Mouse (Mus musculus) mesoderm, embryonic 11.5 days (tissue): Measurements from ENCODE around the gene Myo7a.
A peak's percentile ranks its signal among the peaks of the same experiment; 100 is the strongest.

Experiments
- DNase-seq: peaks from one replicate; pipeline ENCODE4 v3.0.0-alpha.2; 2012; ENCODE audit warnings: low read depth, low spot score

Gene Myo7a

GRCm38 (mm10) chr7:98142648-98143047 lies 23.3 kb upstream of the Myo7a start:
- DNase-seq = no peak

GRCm38 (mm10) chr7:98142247-98142646 lies 22.9 kb upstream of the Myo7a start:
- no peak for DNase-seq

DNA sequence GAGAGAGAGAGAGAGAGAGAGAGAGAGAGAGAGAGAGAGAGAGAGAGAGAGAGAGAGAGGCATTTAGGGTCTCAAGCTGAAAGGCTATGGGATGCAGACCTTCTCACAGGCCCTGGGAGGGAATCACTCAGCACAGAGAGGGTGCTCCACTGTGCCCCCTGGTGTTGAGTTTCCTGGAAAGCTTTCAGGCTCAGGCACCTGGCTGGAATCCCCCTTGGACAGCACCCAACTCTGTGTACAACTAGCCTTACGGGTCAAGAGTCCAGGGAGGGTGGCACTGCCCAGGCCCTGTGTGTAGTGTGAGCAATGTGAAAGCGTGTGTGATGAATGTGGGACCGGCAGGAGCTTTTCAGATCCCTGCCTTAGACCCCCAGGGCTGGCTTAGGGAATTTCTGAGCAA lies 21.9 kb upstream of the Myo7a start:
- DNase-seq = no peak

DNA sequence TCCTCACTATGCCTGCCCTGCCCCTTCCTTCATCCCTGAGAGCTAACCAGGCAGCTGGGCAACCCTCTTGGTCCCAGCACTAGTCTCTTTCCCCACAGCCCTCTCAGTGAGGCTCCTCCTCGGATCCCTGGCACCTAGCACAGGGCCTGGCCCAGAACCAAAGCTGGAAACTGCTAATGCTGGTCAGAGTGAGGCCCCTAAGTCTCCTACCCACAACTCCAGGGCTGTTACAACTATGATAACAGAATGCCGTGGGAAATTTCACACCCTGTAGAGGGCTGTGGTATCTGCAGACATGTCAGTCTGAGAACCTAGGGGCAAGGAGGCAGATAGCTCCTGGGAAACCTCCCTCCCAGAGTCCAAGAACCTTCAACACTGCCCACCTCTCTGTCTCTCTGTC lies 21.3 kb upstream of the Myo7a start:
- no peak for DNase-seq

DNA sequence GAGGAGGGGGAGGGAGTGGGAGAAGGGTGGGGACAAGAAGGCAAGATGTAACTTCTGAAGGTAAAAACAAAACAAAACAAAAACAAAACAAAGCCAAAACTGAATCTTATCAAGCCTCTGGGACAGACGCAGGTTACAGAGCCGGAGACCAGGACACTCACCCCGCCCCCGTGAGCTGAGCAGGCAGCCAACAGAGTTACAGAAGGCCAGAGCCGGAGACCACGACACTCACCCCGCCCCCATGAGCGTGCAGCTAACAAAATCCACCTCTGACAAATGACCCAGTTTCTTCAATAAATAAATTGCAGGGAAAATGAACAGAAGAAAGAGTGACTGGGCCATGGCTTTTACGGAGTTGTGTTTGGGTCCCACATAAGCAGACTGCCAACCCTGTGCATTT lies 19.9 kb upstream of the Myo7a start:
- no peak for DNase-seq

GRCm38 (mm10) chr7:98137995-98138394 lies 18.7 kb upstream of the Myo7a start:
- no peak for DNase-seq

DNA sequence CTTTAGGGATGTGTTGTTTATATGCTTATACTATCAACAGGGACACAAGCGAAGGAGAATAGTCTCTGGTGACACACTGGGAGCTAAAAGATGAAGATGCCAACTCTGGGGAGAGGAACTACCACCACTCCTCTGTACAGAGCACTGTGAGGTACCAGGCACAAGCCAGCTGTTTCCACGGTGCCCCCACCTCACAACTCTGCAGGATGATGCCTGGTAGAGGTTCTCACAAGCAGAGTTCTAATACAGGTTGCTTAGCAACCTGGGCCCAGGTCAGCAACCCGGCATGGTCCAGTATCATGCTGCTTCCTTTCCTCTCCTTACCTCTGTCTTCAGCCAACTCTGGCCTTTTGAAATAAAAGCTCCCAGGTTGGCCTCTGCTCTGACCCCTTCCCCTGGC lies 18.3 kb upstream of the Myo7a start:
- no peak for DNase-seq

- DNase-seq = no peak
These were observed 12.4 kb upstream of the Myo7a start for GRCm38 (mm10) chr7:98131751-98132150.

- no peak for DNase-seq
These were observed 6.1 kb upstream of the Myo7a start for GRCm38 (mm10) chr7:98125473-98125872.

- DNase-seq = no peak
These were observed 5.4 kb upstream of the Myo7a start for GRCm38 (mm10) chr7:98124701-98125100.

- no peak for DNase-seq
These were observed 2.3 kb upstream of the Myo7a start for GRCm38 (mm10) chr7:98121673-98122072.

DNA sequence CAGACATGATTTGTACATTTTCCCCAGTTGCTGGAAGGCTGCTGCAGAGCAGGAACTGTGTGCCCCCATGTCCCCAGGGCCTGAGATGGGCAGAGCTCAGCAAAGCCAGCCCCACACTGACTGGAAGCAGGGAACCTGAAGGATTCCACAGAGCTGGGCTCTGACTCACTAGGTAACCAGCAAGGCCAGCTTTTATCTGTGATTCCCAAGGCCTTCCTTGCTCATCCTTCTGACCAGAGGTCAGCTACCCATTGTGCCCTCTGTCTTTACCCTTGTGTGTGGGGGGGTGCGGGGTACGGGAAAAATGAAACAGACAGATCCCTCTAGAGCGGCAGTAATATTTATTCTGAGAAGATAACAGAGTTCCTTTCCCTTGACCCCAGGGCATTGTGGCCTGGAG lies 1.9 kb upstream of the Myo7a start:
- DNase-seq = no peak

DNA sequence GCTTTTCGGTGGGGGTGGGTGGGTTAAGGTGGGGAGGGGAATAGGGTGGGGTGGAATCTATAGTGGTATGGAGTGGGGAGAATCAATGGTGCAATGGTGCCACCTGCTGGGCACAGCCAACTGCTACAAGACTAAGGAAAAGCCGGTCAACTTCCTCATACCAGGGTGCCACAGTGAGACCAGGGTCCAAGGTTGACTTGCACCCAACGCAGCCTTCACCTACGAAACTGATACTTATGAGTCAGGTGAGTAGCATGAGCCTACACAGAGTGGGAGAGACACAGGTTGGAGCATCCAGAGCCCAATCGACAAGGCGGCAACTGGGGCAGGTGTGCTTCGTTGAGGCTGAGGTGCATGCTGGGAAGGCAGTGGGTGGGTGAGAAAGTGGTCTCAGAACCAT lies 1.0 kb upstream of the Myo7a start:
- peak; percentile 82 for DNase-seq

DNA sequence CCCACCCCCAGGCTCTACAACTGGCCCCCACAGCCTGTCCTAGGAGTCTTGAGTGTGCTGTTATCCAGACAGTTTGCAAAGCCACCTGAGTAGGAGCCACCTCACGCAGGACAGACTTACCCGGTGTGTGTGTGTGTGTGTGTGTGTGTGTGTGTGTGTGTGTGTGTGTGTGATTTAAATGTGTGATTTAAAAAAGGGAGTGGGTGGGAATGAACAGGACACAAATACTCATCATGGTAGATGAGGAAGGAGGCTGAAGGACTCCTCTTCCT lies 573 bp upstream of the Myo7a start:
- DNase-seq = no peak

GRCm38 (mm10) chr7:98117012-98117660 lies 2.2 kb downstream of the Myo7a start:
- DNase-seq = no peak

GRCm38 (mm10) chr7:98114656-98115055 lies 4.7 kb downstream of the Myo7a start:
- no peak for DNase-seq

DNA sequence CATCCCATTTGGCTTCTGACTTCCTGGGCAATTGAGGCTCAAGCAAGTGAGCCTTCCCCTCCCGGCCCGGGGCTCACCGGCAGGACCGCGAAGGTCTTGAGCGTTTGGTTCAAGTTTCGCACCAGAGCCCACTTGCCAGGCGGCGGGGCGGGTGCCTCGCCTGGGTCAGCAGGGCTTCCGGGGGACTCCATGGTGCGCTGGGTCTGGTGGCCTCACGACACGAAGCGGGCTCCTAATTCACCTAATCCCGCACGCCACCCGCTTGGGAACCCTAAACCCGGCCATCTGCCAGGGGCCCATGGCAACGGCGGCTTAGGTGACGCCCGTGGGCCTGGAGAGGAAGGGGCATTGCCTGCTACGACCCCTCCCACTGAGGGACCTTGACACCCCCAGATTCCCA lies 8.1 kb downstream of the Myo7a start:
- no peak for DNase-seq

GRCm38 (mm10) chr7:98109771-98110170 lies 9.6 kb downstream of the Myo7a start:
- no peak for DNase-seq

- DNase-seq = no peak
These were observed 10.5 kb downstream of the Myo7a start for GRCm38 (mm10) chr7:98108636-98109430.

- no peak for DNase-seq
These were observed 13.1 kb downstream of the Myo7a start for GRCm38 (mm10) chr7:98106272-98106671.

DNA sequence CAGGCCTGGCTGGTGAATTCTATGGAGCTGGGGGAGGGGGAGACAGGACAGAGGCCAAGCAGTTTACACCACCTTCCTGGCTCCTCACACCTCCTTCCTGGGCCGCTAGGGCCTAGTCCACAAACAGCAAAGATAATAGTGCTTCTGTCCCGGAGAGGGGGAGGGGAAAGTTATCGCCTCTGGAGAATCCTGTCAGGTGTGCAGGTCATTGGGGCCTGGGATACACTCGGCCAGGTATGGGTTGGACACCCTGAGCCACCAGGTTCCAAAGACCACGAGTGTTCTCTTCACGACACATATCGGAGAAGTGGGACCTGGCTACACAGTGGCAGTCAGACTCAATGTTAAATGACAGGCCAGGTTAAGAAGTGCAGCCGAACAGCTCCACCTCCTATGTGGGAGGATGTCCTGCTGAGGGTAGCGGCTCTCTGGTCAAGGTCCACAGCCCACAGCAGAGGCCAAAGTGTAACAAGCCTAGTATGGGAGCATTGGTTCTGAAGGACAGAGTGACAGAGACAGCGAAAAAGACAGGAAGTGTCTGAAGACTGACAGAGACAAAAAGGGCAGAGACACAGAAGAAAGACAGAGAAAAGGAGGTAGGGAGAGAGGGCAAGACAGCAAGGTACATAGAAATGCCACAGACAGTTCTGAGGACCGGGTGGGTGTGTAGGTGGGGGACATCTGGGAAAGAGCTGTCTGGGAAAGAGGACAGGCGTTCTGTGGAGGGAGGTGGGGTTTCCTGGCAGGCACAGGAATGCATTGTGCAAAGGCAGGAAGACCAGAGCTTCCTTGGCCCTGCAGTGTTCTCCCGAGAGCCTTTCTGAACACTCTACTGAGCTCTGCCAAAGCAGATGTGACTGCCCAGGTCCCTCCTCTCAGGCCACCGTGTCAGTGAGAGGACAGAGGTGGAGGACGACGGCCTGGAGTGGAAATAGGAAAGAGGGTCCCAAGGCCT lies 14.6 kb downstream of the Myo7a start:
- DNase-seq = no peak

DNA sequence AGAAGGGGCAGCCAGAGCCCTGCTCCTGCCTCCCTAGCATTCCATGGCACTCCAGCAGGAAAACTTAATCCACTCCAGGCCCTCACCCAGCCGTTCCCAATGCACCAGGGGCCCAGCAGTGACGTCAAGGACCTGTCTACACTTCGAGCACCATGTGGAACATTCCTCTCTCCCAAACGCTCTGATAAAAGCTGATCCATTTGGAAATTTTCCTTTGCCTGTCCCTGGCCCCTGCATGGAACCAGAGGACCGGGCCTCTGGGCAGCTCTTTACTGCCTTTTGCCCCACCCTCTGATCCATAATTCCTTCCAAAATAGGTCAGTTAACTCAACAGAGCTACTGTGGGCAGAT lies 15.4 kb downstream of the Myo7a start:
- DNase-seq = no peak
